Mouse (Mus musculus): ENCODE data around the gene Evi5l.

DNA sequence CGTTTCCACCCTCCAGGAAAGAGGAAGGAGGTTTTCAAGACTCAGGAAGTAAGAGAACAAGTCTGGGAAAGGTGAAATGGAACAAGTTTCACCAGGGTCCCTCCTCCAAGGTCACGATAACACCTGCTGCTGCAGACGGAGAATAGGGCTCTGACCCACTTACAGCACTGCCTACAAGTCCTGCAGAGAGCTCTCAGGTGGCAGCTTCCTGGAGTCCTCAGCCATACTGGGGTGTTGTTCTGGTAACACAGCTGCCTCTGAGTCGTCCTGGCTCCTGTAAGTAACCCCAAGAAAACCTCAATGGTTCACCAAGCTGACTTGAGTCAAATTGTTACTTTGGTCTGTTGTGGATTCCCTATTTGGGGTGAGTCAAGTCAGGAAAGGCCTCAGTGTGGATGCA, 3.6 kb upstream of the Evi5l start:
- TF ChIP-seq CTCF (conservative IDR thresholded peaks at IDR 0.05; ENCODE audit: insufficient read depth, insufficient read length, low read depth, low read length) (no peak), POLR2A (IDR thresholded peaks at IDR 0.05; ENCODE audit: low read depth, low read length) (no peak)

Data from kidney, adult 2 months (tissue).